Mouse (Mus musculus): ENCODE data around the gene Zfp865.
"Not testable (repeated sequence)": the region's sequence is repeated elsewhere in the genome, so short reads cannot be mapped to it uniquely, and the experiment has no call there.

Zfp865 gene

GRCm38 (mm10) chr7:5051193-5052192, 31.3 kb downstream of the Zfp865 start, which contains the start of gene Zfp580:
Gene Zfp580 (plus strand): TSS chr7:5051538.
- DNase-seq (ENCODE audit: low spot score in 2 of 2): peak; percentile 55 to 81

GRCm38 (mm10) chr7:5052438-5052837, 32.3 kb downstream of the Zfp865 start:
- no peak for DNase-seq (ENCODE audit: low spot score in 2 of 2)

- DNase-seq (ENCODE audit: low spot score in 2 of 2): no peak
Observed at GRCm38 (mm10) chr7:5052931-5053343, 32.8 kb downstream of the Zfp865 start.

GRCm38 (mm10) chr7:5053456-5054179, 33.4 kb downstream of the Zfp865 start:
- no peak for DNase-seq (ENCODE audit: low spot score in 2 of 2)

GRCm38 (mm10) chr7:5056651-5057263, 36.6 kb downstream of the Zfp865 start:
- no peak for DNase-seq (ENCODE audit: low spot score in 2 of 2)

- DNase-seq (ENCODE audit: low spot score in 2 of 2): no peak
Observed at GRCm38 (mm10) chr7:5057381-5057780, 37.2 kb downstream of the Zfp865 start.

- DNase-seq (ENCODE audit: low spot score in 2 of 2): peak in 1 of 2 experiments; percentile 74
Observed at GRCm38 (mm10) chr7:5057804-5058203, 37.6 kb downstream of the Zfp865 start.

GRCm38 (mm10) chr7:5058631-5059030, 38.5 kb downstream of the Zfp865 start:
- no peak for DNase-seq (ENCODE audit: low spot score in 2 of 2)

GRCm38 (mm10) chr7:5059421-5059820, 39.2 kb downstream of the Zfp865 start:
- DNase-seq (ENCODE audit: low spot score in 2 of 2): no peak

- DNase-seq (ENCODE audit: low spot score in 2 of 2): peak; percentile 79 to 89
Observed at GRCm38 (mm10) chr7:5060239-5060731, 40.1 kb downstream of the Zfp865 start.

GRCm38 (mm10) chr7:5060944-5061773, 41.0 kb downstream of the Zfp865 start:
- peak; percentile 95 to 96 for DNase-seq (ENCODE audit: low spot score in 2 of 2)

- peak; percentile 95 to 99 for DNase-seq (ENCODE audit: low spot score in 2 of 2)
Observed at GRCm38 (mm10) chr7:5061774-5062359, 41.7 kb downstream of the Zfp865 start, which contains the start of gene U2af2. Gene U2af2 (plus strand): TSS chr7:5062143.

- peak in 1 of 2 experiments; percentile 59 for DNase-seq (ENCODE audit: low spot score in 2 of 2)
Observed at GRCm38 (mm10) chr7:5062360-5063001, 42.3 kb downstream of the Zfp865 start.

GRCm38 (mm10) chr7:5064886-5065285, 44.7 kb downstream of the Zfp865 start:
- no peak for DNase-seq (ENCODE audit: low spot score in 2 of 2)

- DNase-seq (ENCODE audit: low spot score in 2 of 2): no peak
Observed at GRCm38 (mm10) chr7:5073586-5073985, 53.4 kb downstream of the Zfp865 start.

- DNase-seq (ENCODE audit: low spot score in 2 of 2): no peak
Observed at GRCm38 (mm10) chr7:5074984-5075383, 54.8 kb downstream of the Zfp865 start.

- DNase-seq (ENCODE audit: low spot score in 2 of 2): no peak
Observed at GRCm38 (mm10) chr7:5076931-5077330, 56.8 kb downstream of the Zfp865 start.

- DNase-seq (ENCODE audit: low spot score in 2 of 2): not testable (repeated sequence)
Observed at GRCm38 (mm10) chr7:5079365-5080009, 59.3 kb downstream of the Zfp865 start.

- DNase-seq (ENCODE audit: low spot score in 2 of 2): peak; percentile 95 to 97
Observed at GRCm38 (mm10) chr7:5080010-5080751, 60.0 kb downstream of the Zfp865 start, which contains the start of gene Epn1. Gene Epn1 (plus strand): TSS chr7:5080235.
